10 mouse cellular contexts compared by ENCODE assay signal in the genomic region with DNA sequence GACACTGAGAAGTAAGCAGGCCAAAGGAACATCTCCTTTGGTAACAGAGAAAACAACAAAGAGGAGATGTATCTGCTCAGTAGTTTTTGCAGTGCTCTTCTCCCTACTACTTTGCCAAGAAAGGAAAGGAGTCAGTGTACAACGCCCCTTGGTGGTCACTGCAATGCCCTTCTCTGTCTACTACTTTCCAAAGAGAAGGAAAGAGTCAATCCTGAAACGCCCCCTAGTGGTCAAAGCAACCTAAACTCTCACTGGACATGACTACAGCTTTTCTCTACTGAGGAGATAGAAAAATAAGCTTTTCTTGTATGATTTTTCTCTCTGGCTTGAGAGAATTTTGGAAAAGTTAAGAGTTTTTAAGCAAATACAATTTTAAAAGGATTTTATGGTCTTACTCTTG. TPM values are rescaled to one million over a fixed set of nuclear protein-coding genes. Genes with fewer than 3 reads are reported as not detected.
DNase-seq lines count a peak whose midpoint lies in the region; TF ChIP-seq lines count a peak whose summit lies in the region.
"Had no signal": no experiment of that assay in that cellular context is flagged by ENCODE, and none has a peak within 500 bp of the region (broad histone marks: within the 10 kb centered on the region; RNA-seq: fewer than 3 reads in every experiment).

No protein-coding gene starts in this region.

- TF ChIP-seq CTCF in MEL (IDR thresholded peaks at IDR 0.05 in 2 of 3, conservative IDR thresholded peaks at IDR 0.05 in 1 of 3; ENCODE audit: control insufficient read depth in 1 of 3, insufficient read depth in 1 of 3, low read depth in 2 of 3, low read length in 3 of 3, poor library complexity in 1 of 3, severe bottlenecking in 1 of 3): peak; percentile 27 to 73 (median 50); a peak in 5 of 6 replicates

- H3K4me1 ChIP-seq in MEL (ENCODE audit: control insufficient read depth in 1 of 2, insufficient read depth in 2 of 2, low read length in 2 of 2): no peaks in the 10 kb centered on the region
- H3K4me1 ChIP-seq: embryonic facial prominence, embryonic 13.5 days had no signal

- DNase-seq in kidney, adult 18-20 months: peak; percentile 3
- DNase-seq in kidney, adult 11 months: no peak
- DNase-seq in B cell, adult 2 months: peak; percentile 54 to 56
- DNase-seq in MEL (ENCODE audit: low read depth, low spot score): peak; percentile 50
- DNase-seq in embryo, embryonic 10 days (ENCODE audit: low spot score): peak; percentile 32
- DNase-seq in left cerebral cortex, postnatal 10 days (ENCODE audit: extremely low spot score in 1 of 2, low spot score in 2 of 2): peak; percentile 8 to 49
- peak; percentile 32 to 51 for DNase-seq in right cerebral cortex, postnatal 10 days (ENCODE audit: low spot score in 2 of 2)
- no peak for DNase-seq in T-cell, adult 2 months (ENCODE audit: low spot score)

- no peaks in the 10 kb centered on the region for H3K27me3 ChIP-seq in MEL (ENCODE audit: control insufficient read depth in 1 of 2, insufficient read depth in 2 of 2, low read length in 2 of 2)
- H3K27me3 ChIP-seq: embryonic facial prominence, embryonic 13.5 days had no signal

- H3K4me3 ChIP-seq in MEL (ENCODE audit: control insufficient read depth in 1 of 2, insufficient read depth in 1 of 2, low read depth in 2 of 2, low read length in 2 of 2): no peak overlapping the region
- H3K4me3 ChIP-seq: embryonic facial prominence, embryonic 13.5 days had no signal

- no peak for TF ChIP-seq EP300 in MEL (IDR thresholded peaks at IDR 0.05; ENCODE audit: low read depth in 1 of 2, low read length in 2 of 2)

- no peak overlapping the region for H3K27ac ChIP-seq in MEL (ENCODE audit: control insufficient read depth, low read depth, low read length)
- H3K27ac ChIP-seq: embryonic facial prominence, embryonic 13.5 days had no signal

- intact Hi-C loops in left cerebral cortex, postnatal 10 days (cut with DNase I): no loop called here

- no peaks in the 10 kb centered on the region for H3K9me3 ChIP-seq in MEL (replicated peaks; ENCODE audit: insufficient read depth, low read length)
- H3K9me3 ChIP-seq: embryonic facial prominence, embryonic 13.5 days had no signal

- H3K79me2 ChIP-seq in MEL (ENCODE audit: control insufficient read depth, insufficient read depth, low read length, poor library complexity): no peaks in the 10 kb centered on the region

- no peak for TF ChIP-seq POLR2A in MEL (IDR thresholded peaks at IDR 0.05; ENCODE audit: control insufficient read depth in 1 of 2, insufficient read depth in 1 of 2, low read depth in 1 of 2, low read length in 2 of 2, poor library complexity in 1 of 2)

- no peak overlapping the region for H3K9ac ChIP-seq in MEL (ENCODE audit: control insufficient read depth, low read depth, low read length, poor library complexity, severe bottlenecking)
- H3K9ac ChIP-seq: embryonic facial prominence, embryonic 13.5 days had no signal

- no peaks in the 10 kb centered on the region for H3K36me3 ChIP-seq in MEL (ENCODE audit: control insufficient read depth in 1 of 2, insufficient read depth in 2 of 2, low read length in 2 of 2)

- peak; percentile 61 for TF ChIP-seq RAD21 in MEL (IDR thresholded peaks at IDR 0.05; ENCODE audit: low read depth, low read length)

TF ChIP-seq in MEL, 35 proteins besides CTCF, POLR2A, EP300 and RAD21:
- TF ChIP-seq TBP (IDR thresholded peaks at IDR 0.05; ENCODE audit: low read depth, low read length) (no peak), HCFC1 (IDR thresholded peaks at IDR 0.05; ENCODE audit: low read depth, low read length) (no peak), USF1 (IDR thresholded peaks at IDR 0.05; ENCODE audit: low read depth, low read length) (no peak), CHD2 (IDR thresholded peaks at IDR 0.05; ENCODE audit: low read length) (no peak), SMC3 (IDR thresholded peaks at IDR 0.05; ENCODE audit: low read depth, low read length) (peak; percentile 69), MAFK (IDR thresholded peaks at IDR 0.05; ENCODE audit: borderline replicate concordance, low read depth, low read length) (no peak), ZNF384 (IDR thresholded peaks at IDR 0.05; ENCODE audit: low read depth, low read length) (no peak), ZC3H11A (IDR thresholded peaks at IDR 0.05; ENCODE audit: low read depth, low read length) (peak; percentile 53), MXI1 (IDR thresholded peaks at IDR 0.05; ENCODE audit: low read depth, low read length) (no peak), TCF12 (IDR thresholded peaks at IDR 0.05; ENCODE audit: low read depth, low read length) (no peak), USF2 (IDR thresholded peaks at IDR 0.05; ENCODE audit: borderline replicate concordance in 1 of 2, insufficient read depth in 1 of 2, low read depth in 1 of 2, low read length in 2 of 2) (no peak), MEF2A (IDR thresholded peaks at IDR 0.05; ENCODE audit: extremely low read depth, insufficient replicate concordance, low read depth, low read length, poor library complexity, severe bottlenecking) (no peak), E2F4 (IDR thresholded peaks at IDR 0.05; ENCODE audit: borderline replicate concordance, low read depth, low read length) (no peak), MAX (IDR thresholded peaks at IDR 0.05; ENCODE audit: low read length) (no peak), JUND (IDR thresholded peaks at IDR 0.05; ENCODE audit: low read depth, low read length) (no peak), ZMIZ1 (IDR thresholded peaks at IDR 0.05; ENCODE audit: low read depth, low read length) (no peak), MYC (IDR thresholded peaks at IDR 0.05; ENCODE audit: low read depth, low read length) (no peak)
TF ChIP-seq in MEL: peak in this region for 2.

RNA-seq across cellular contexts. Expression of a gene that starts 15.4 kb away (rescaled TPM):
- not detected in 2 replicates for total RNA-seq in MEL (2012; rRNA removed)
- polyA plus RNA-seq in MEL (2012; ENCODE audit: insufficient read depth in 1 of 2, insufficient read length in 2 of 2, low read depth in 1 of 2, low replicate concordance in 2 of 2, missing spikeins in 1 of 2): not detected
- 10 to 100 TPM; 23.6 TPM for total RNA-seq in left cerebral cortex, postnatal 10 days (2021)

RNA-seq across cellular contexts. Expression of a gene that starts 50.8 kb away (rescaled TPM):
- not detected in 2 replicates for total RNA-seq in MEL (2012; rRNA removed)
- not detected for polyA plus RNA-seq in MEL (2012; ENCODE audit: insufficient read depth in 1 of 2, insufficient read length in 2 of 2, low read depth in 1 of 2, low replicate concordance in 2 of 2, missing spikeins in 1 of 2)
- not detected for total RNA-seq in left cerebral cortex, postnatal 10 days (2021)
- total RNA-seq: layer of hippocampus, postnatal 14 days had no signal
- polyA plus RNA-seq: embryonic facial prominence, embryonic 13.5 days had no signal

Comparison
In these comparisons a context has a peak if more than half of its experiments do, and no peak if none do; other contexts are left out.
1. DNase-seq: peak in kidney, adult 18-20 months (single experiment), B cell, adult 2 months (2 of 2), MEL (single experiment), embryo, embryonic 10 days (single experiment), left cerebral cortex, postnatal 10 days (2 of 2) and right cerebral cortex, postnatal 10 days (2 of 2); none in kidney, adult 11 months (single experiment) and T-cell, adult 2 months (single experiment).
2. RNA of a gene that starts 15.4 kb away (total RNA-seq): 23.6 TPM in left cerebral cortex, postnatal 10 days; not detected in MEL; every median in the first group is over 10 times any median in the second.